Mouse (Mus musculus) neural tube, embryonic 12.5 days (tissue): ENCODE data around the gene Ypel2. TPM values are rescaled to one million over a fixed set of nuclear protein-coding genes. Genes with fewer than 3 reads are reported as not detected.

Experiments
- ATAC-seq: fragments of 200-750 bp; cut with Nextera tagmentation; 2 replicates; pipeline ENCODE4 v1.8.0; 2017; ENCODE audit warnings: low read depth, mild to moderate bottlenecking, moderate TSS enrichment, moderate library complexity; ENCODE audit not compliant: low FRiP score
- H3K27ac ChIP-seq: fragments of 300-500 bp; sonication (generic); 2 replicates; pipeline ENCODE4 v1.5.1; 2016
- H3K27me3 ChIP-seq: fragments of 300-500 bp; sonication (generic); replicated peaks from 2 replicates; pipeline ENCODE4 v1.6.1; 2016; ENCODE audit warnings: mild to moderate bottlenecking
- H3K36me3 ChIP-seq: fragments of 300-500 bp; sonication (generic); 2 replicates; pipeline ENCODE4 v1.6.1; 2016; ENCODE audit warnings: mild to moderate bottlenecking
- H3K4me1 ChIP-seq: fragments of 300-500 bp; sonication (generic); 2 replicates; pipeline ENCODE4 v1.6.1; 2016
- H3K4me2 ChIP-seq: fragments of 300-500 bp; sonication (generic); replicated peaks from 2 replicates; pipeline ENCODE4 v1.6.1; 2016; ENCODE audit warnings: mild to moderate bottlenecking
- H3K4me3 ChIP-seq: fragments of 300-500 bp; sonication (generic); 2 replicates; pipeline ENCODE4 v1.5.1; 2016
- H3K9ac ChIP-seq: fragments of 300-500 bp; sonication (generic); 2 replicates; pipeline ENCODE4 v1.6.1; 2016; ENCODE audit warnings: mild to moderate bottlenecking
- H3K9me3 ChIP-seq: fragments of 300-500 bp; sonication (generic); 2 replicates; pipeline ENCODE4 v1.6.1; 2016; ENCODE audit warnings: mild to moderate bottlenecking
- WGBS: fragments of 180-500 bp; shearing (Covaris S2); methylation state at CpG from one replicate; pipeline ENCODE4 v1.1.7; 2016; 5-methylcytosine and 5-hydroxymethylcytosine counted together
- polyA plus RNA-seq: library from polyadenylated mRNA; unstranded; fragments of >200 nt; fragmentation: Nextera tagmentation; extraction: Ambion mirVana; gene quantifications from 2 replicates; pipeline ENCODE4 v1.2.1, GENCODE M21; 2016

The Ypel2 gene
- polyA plus RNA-seq, 1 experiment from 2014 or later, result 6.3 TPM

DNA sequence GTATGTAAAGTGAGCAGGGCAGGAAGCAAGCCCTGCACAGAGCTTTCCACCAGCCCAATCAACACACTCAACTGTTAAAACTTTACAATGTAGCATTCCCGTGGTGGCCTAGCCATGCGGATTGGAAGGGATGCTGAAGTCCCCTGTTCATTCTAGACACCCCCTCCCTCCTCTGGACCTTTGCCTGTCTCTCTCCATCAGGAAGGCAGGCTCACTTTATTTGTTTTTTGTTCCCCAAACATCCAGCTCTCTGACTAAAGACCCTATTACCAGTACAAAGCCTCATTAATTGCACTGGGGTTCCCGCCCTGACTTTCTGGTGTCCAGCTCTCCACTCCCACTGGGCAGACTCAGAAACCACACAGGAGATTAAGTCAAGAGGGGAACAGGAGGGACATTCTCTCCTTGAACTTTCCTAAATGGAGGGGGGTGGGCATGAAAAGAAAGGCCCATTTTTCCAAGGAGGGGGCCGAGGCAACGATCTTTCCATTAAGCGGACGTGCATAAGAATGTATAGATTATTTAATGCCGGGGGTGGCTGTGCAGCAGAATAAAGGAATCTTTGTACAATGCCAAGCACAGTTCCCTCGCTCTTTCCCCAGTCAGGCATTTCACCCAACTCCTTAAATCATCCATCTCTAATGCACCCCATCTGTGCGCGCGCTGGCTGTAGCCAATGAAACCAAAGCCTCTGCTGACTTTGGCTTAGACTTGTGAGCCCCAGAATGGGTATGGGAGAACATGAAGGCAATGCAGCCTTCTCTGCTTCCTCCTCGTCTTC lies 24.3 kb downstream of the Ypel2 start:
- Histone ChIP-seq H3K4me1 (peaks cover 41% of the 10 kb centered on the region), H3K4me3 (no peak overlapping the region), H3K36me3 (no peaks in the 10 kb centered on the region; the same call in 1 of the 2 replicates), H3K9me3 (no peaks in the 10 kb centered on the region), H3K27me3 (no peaks in the 10 kb centered on the region), H3K4me2 (peak overlapping the region; percentile 26; the same call in 1 of the 2 replicates), H3K27ac (0 out of 2 replicates have a peak overlapping the region, but pooled peaks have one; percentile 50), H3K9ac (no peak overlapping the region)
- WGBS, result 13% methylated on average over 13 of the region's 13 CpGs
- ATAC-seq, result peak; percentile 37

DNA sequence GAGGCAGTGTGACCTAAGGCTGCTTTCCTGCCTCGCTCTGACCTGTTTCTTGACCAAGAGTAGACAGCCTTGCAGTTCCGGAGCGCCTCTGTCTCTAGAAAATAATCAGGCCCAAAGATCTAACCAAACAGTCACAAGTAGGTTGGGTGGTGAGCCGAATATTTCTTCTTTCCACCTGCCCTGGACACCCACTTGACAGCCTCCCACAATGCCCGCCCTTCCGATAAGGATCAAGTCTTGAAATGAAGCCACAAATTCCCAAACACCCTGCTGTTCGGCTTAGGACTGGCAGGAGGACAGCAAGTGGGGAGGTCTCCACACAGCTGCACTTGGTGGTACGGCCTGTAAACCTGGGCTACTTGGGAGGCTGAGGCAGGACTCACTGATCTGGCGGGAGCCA lies 26.0 kb downstream of the Ypel2 start:
- WGBS, result 94% methylated on average over 9 of the region's 9 CpGs
- H3K9me3 ChIP-seq, result no peaks in the 10 kb centered on the region
- no peak overlapping the region for H3K4me2 ChIP-seq
- no peaks in the 10 kb centered on the region; the same call in 1 of the 2 replicates for H3K36me3 ChIP-seq
- no peak overlapping the region for H3K9ac ChIP-seq
- no peak overlapping the region for H3K4me3 ChIP-seq
- no peak overlapping the region for H3K27ac ChIP-seq
- no peaks in the 10 kb centered on the region for H3K27me3 ChIP-seq
- ATAC-seq, result no peak
- peaks cover 33% of the 10 kb centered on the region for H3K4me1 ChIP-seq

DNA sequence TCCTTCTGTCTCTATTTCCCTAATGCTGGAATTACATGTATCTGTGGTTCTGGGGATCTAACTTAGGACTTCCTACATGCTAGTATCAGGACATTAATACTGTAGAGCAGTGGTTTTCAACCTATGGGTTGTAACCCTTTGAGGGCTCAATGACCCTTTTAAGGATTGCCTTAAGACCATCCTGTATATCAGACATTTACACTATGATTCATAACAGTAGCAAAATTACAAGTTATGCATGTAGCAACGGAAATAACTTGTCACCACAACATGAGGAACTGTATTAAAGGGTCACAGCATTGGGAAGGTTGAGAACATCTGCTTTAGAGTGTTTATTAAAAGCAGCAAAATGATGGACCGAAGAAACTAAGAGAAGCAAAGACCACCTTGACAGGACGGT lies 26.8 kb downstream of the Ypel2 start:
- Histone ChIP-seq H3K9ac (no peak overlapping the region), H3K4me2 (no peak overlapping the region), H3K4me1 (peaks cover 36% of the 10 kb centered on the region), H3K36me3 (no peaks in the 10 kb centered on the region; the same call in 1 of the 2 replicates), H3K9me3 (no peaks in the 10 kb centered on the region), H3K27me3 (no peaks in the 10 kb centered on the region), H3K4me3 (no peak overlapping the region), H3K27ac (no peak overlapping the region)
- WGBS, result 96% methylated on average over 3 of the region's 3 CpGs
- no peak for ATAC-seq

DNA sequence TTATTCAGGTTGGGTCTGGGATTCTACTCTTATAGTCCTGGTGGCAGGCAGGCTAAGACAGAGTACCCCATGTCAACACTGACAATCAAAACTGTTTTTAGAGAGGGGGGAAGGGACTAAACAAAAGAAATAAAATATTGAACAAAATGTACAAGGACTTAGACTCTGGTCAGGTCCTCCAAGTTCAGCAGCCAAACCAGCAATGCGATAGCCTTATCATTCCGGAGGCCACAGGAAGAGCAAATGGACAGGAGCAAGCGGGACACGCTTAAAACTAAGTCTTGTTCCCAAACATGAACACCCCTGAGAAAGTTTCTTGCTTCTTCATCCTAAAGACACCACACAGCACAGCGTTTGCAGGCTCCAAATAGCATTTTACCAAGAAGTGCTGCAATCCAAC lies 28.4 kb downstream of the Ypel2 start:
- 96% methylated on average over 5 of the region's 5 CpGs for WGBS

GRCm38 (mm10) chr11:86963698-86964097 lies 29.8 kb downstream of the Ypel2 start:
- Histone ChIP-seq H3K27ac (no peak overlapping the region), H3K4me3 (no peak overlapping the region), H3K4me1 (peaks cover 36% of the 10 kb centered on the region), H3K4me2 (no peak overlapping the region), H3K36me3 (no peaks in the 10 kb centered on the region; the same call in 1 of the 2 replicates), H3K9me3 (no peaks in the 10 kb centered on the region), H3K9ac (no peak overlapping the region), H3K27me3 (no peaks in the 10 kb centered on the region)
- no peak for ATAC-seq
- WGBS, result 87% methylated on average over 10 of the region's 10 CpGs

More for the DNA sequence above, 28.4 kb downstream of the Ypel2 start:
- Histone ChIP-seq H3K4me1 (peaks cover 40% of the 10 kb centered on the region), H3K9me3 (no peaks in the 10 kb centered on the region), H3K9ac (no peak overlapping the region), H3K36me3 (no peaks in the 10 kb centered on the region; the same call in 1 of the 2 replicates), H3K4me3 (no peak overlapping the region), H3K27me3 (no peaks in the 10 kb centered on the region), H3K27ac (no peak overlapping the region), H3K4me2 (no peak overlapping the region)
- ATAC-seq, result no peak

- Histone ChIP-seq H3K4me1 (peaks cover 31% of the 10 kb centered on the region), H3K9ac (no peak overlapping the region), H3K9me3 (no peaks in the 10 kb centered on the region), H3K4me3 (no peak overlapping the region), H3K36me3 (no peaks in the 10 kb centered on the region; the same call in 1 of the 2 replicates), H3K4me2 (no peak overlapping the region), H3K27ac (no peak overlapping the region), H3K27me3 (no peaks in the 10 kb centered on the region)
- ATAC-seq, result no peak
- 57% methylated on average over 1 of the region's 1 CpGs for WGBS
Measured at GRCm38 (mm10) chr11:86963027-86963426, 30.5 kb downstream of the Ypel2 start.

- H3K4me3 ChIP-seq, result no peak overlapping the region
- 77% methylated on average over 2 of the region's 2 CpGs for WGBS
Measured at GRCm38 (mm10) chr11:86962362-86962761, 31.1 kb downstream of the Ypel2 start.

GRCm38 (mm10) chr11:86961510-86962303 lies 31.8 kb downstream of the Ypel2 start:
- ATAC-seq, result no peak
- Histone ChIP-seq H3K27ac (no peak overlapping the region), H3K9me3 (no peaks in the 10 kb centered on the region), H3K27me3 (no peaks in the 10 kb centered on the region), H3K4me3 (no peak overlapping the region), H3K36me3 (no peaks in the 10 kb centered on the region; the same call in 1 of the 2 replicates), H3K4me2 (no peak overlapping the region), H3K4me1 (peaks cover 31% of the 10 kb centered on the region), H3K9ac (no peak overlapping the region)
- WGBS, result 78% methylated on average over 11 of the region's 11 CpGs

More at GRCm38 (mm10) chr11:86962362-86962761, 31.1 kb downstream of the Ypel2 start:
- Histone ChIP-seq H3K36me3 (no peaks in the 10 kb centered on the region; the same call in 1 of the 2 replicates), H3K4me1 (peaks cover 31% of the 10 kb centered on the region), H3K4me2 (no peak overlapping the region), H3K9ac (no peak overlapping the region), H3K27ac (no peak overlapping the region), H3K9me3 (no peaks in the 10 kb centered on the region), H3K27me3 (no peaks in the 10 kb centered on the region)
- no peak for ATAC-seq

GRCm38 (mm10) chr11:86960331-86960730 lies 33.2 kb downstream of the Ypel2 start:
- Histone ChIP-seq H3K4me2 (no peak overlapping the region), H3K27ac (no peak overlapping the region), H3K4me3 (no peak overlapping the region), H3K4me1 (peaks cover 31% of the 10 kb centered on the region), H3K9ac (no peak overlapping the region), H3K9me3 (no peaks in the 10 kb centered on the region), H3K27me3 (no peaks in the 10 kb centered on the region), H3K36me3 (no peaks in the 10 kb centered on the region)
- no peak for ATAC-seq
- 18% methylated on average over 2 of the region's 2 CpGs for WGBS

DNA sequence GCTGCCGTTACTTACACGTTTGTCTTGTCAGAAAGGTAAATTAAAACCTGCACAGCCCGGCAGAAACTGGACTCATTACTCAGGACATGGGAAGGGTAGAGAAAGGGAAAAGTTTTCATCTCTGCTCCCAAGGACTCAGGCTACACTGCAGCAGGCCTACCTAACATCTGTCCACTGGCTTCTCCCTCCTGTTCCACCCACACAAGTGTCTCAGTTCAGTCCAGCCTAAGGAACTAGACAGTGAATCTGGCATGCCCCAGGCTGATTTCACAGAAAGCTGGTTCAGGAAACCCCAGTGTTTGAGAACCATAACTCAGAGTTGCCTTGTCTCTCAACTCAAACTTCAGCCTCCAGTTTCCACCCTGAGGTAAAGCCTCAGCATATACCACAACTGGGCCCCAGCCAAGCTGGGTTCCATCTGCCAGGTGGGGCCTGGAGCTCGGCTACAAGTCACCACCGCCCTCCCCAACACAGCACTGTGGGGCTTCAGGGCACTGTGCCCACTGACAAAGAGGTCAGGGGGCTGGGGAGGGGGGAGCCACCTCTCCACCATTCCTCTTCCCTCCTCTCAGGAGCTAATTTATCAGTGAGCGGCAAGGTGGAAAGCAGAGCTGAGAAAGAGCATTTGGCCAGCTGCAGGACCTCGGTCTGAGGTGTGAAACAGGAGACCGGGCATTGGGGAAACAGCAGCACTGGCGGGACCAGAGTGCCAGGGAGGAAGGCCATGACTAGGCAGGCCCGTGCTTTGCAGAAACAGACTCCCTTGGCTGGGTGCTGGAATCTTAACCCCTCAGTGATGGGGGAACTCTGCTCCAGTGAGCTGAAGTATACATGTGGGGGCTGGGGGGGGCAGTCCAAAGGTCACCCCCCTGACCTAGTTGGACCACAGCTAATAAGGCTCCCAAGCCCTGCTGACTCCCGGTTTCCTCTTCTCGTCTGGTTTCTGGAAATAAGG lies 34.5 kb downstream of the Ypel2 start:
- WGBS, result 60% methylated on average over 12 of the region's 12 CpGs
- no peaks in the 10 kb centered on the region for H3K27me3 ChIP-seq
- H3K27ac ChIP-seq, result no peak overlapping the region
- peaks cover 40% of the 10 kb centered on the region for H3K4me1 ChIP-seq
- H3K9ac ChIP-seq, result no peak overlapping the region
- H3K4me2 ChIP-seq, result no peak overlapping the region
- ATAC-seq, result no peak
- H3K9me3 ChIP-seq, result no peaks in the 10 kb centered on the region
- no peaks in the 10 kb centered on the region for H3K36me3 ChIP-seq
- H3K4me3 ChIP-seq, result no peak overlapping the region

GRCm38 (mm10) chr11:86958182-86958581 lies 35.3 kb downstream of the Ypel2 start:
- no peak overlapping the region for H3K27ac ChIP-seq
- no peaks in the 10 kb centered on the region for H3K9me3 ChIP-seq
- H3K9ac ChIP-seq, result no peak overlapping the region
- H3K27me3 ChIP-seq, result no peaks in the 10 kb centered on the region
- peaks cover 40% of the 10 kb centered on the region for H3K4me1 ChIP-seq
- H3K4me3 ChIP-seq, result no peak overlapping the region
- ATAC-seq, result no peak
- H3K4me2 ChIP-seq, result no peak overlapping the region
- no peaks in the 10 kb centered on the region for H3K36me3 ChIP-seq
- 72% methylated on average over 6 of the region's 6 CpGs for WGBS
